Mouse (Mus musculus) heart, postnatal 0 days (tissue): ENCODE data around the gene Srrm3. TPM values are rescaled to one million over a fixed set of nuclear protein-coding genes. Genes with fewer than 3 reads are reported as not detected.

Source experiments
- ATAC-seq: fragments of 200-750 bp; cut with Nextera tagmentation; 2 replicates; pipeline ENCODE4 v1.8.0; 2017; ENCODE audit warnings: low read depth, moderate number of reproducible peaks, moderate library complexity; ENCODE audit not compliant: insufficient read depth
- DNase-seq: peaks from one replicate; pipeline ENCODE4 v3.0.0-alpha.2; 2016; ENCODE audit warnings: low spot score
- H3K27ac ChIP-seq: fragments of 300-500 bp; sonication (generic); 2 replicates; pipeline ENCODE4 v1.5.1; 2014; ENCODE audit warnings: low read depth, mild to moderate bottlenecking
- H3K27me3 ChIP-seq: fragments of 300-500 bp; sonication (generic); 2 replicates; pipeline ENCODE4 v1.6.1; 2014; ENCODE audit warnings: low read length, mixed read lengths; ENCODE audit not compliant: control insufficient read depth, insufficient read depth
- H3K36me3 ChIP-seq: fragments of 300-500 bp; sonication (generic); replicated peaks from 2 replicates; pipeline ENCODE4 v1.6.1; 2014; ENCODE audit warnings: low read length, mixed read lengths; ENCODE audit not compliant: control insufficient read depth, insufficient read depth
- H3K4me1 ChIP-seq: fragments of 300-500 bp; sonication (generic); 2 replicates; pipeline ENCODE4 v1.6.1; 2014; ENCODE audit warnings: antibody characterized with exemption; ENCODE audit not compliant: control insufficient read depth, insufficient read depth
- H3K4me2 ChIP-seq: fragments of 300-500 bp; sonication (generic); 2 replicates; pipeline ENCODE4 v1.6.1; 2014; ENCODE audit warnings: low read depth, mild to moderate bottlenecking, low read length, moderate library complexity
- H3K4me3 ChIP-seq: fragments of 300-500 bp; sonication (generic); 2 replicates; pipeline ENCODE4 v1.5.1; 2014; ENCODE audit warnings: low read depth, low read length
- H3K9ac ChIP-seq: fragments of 300-500 bp; sonication (generic); replicated peaks from 2 replicates; pipeline ENCODE4 v1.6.1; 2014; ENCODE audit warnings: low read depth, low read length, mixed read lengths
- H3K9me3 ChIP-seq: fragments of 300-500 bp; sonication (generic); replicated peaks from 2 replicates; pipeline ENCODE4 v1.6.1; 2016; ENCODE audit warnings: low read length; ENCODE audit not compliant: control insufficient read depth
- CTCF ChIP-seq: IDR thresholded peaks from 2 replicates; pipeline ENCODE4 v1.5.1; 2016; ENCODE audit warnings: antibody characterized with exemption, control low read depth, low read depth
- EP300 ChIP-seq: IDR thresholded peaks from 2 replicates; pipeline ENCODE4 v1.6.1; 2016; ENCODE audit warnings: antibody characterized with exemption, low read depth
- WGBS: fragments of 180-500 bp; shearing (Covaris S2); extraction: QIAGEN DNeasy Blood & Tissue Kit; methylation state at CpG from one replicate; pipeline ENCODE4 v1.1.7; 2014; 5-methylcytosine and 5-hydroxymethylcytosine counted together
- polyA plus RNA-seq: library from polyadenylated mRNA; unstranded; fragments of >200 nt; fragmentation: Nextera tagmentation; extraction: Ambion mirVana; gene quantifications from 2 replicates; pipeline ENCODE4 v1.2.1, GENCODE M21; 2015
- total RNA-seq: library from RNA; depleted of rRNA; stranded (reverse); fragments of >200 nt; gene quantifications from 2 replicates; pipeline ENCODE4 v1.2.3, GENCODE M21; 2014; ENCODE audit warnings: low replicate concordance

Srrm3 gene
- total and polyA plus RNA-seq, 2 experiments from 2014 or later: 0.31 TPM; not detected in 1

DNA sequence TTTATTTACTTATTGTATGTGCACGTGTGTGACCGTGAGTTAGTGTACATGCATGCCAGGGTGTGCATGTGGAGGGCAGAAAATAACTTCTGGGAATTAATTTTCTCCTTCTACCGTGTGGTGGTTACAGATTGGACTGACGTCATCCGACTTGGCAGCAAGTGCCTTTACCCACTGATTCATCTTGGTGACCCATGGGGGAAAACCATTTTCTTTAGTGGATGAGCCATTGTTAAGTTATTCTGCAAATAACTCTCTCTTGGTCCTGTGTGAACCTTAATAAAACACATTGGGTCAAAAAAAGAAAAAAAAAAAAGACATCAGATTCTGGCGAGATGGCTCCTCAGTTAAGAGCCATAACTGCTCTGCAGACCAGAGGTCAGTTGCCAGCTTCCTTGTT lies 35.0 kb downstream of the Srrm3 start:
- H3K9me3 ChIP-seq: no peaks in the 10 kb centered on the region
- no peak overlapping the region for H3K4me2 ChIP-seq
- DNase-seq (no peak), ATAC-seq (no peak)
- TF ChIP-seq CTCF (no peak), EP300 (no peak)
- no peaks in the 10 kb centered on the region for H3K4me1 ChIP-seq
- no peak overlapping the region for H3K9ac ChIP-seq
- H3K27me3 ChIP-seq: 0 out of 2 replicates have a peak, but pooled peaks cover 8% of the 10 kb centered on the region
- no peak overlapping the region for H3K27ac ChIP-seq
- H3K36me3 ChIP-seq: no peaks in the 10 kb centered on the region
- H3K4me3 ChIP-seq: no peak overlapping the region
- 69% methylated on average over 6 of the region's 6 CpGs for WGBS

DNA sequence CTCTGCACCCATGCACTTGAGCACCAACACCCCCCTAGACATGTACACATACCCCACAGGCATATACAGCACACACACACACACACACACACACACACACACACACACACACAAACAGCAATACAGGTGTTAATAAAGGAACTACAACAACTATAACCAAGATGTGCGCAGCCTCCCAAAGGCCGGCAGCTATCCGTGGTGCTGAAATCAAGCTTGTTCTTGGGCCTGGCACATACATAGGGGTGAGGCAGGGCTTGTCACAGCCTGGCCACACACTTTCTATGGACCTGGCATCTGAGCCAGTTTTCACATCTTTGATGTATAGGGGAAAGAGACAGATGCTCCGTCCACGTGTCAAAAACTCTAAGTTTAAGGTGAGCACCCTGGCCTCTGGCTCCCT lies 36.7 kb downstream of the Srrm3 start:
- no peak overlapping the region for H3K9ac ChIP-seq
- H3K27me3 ChIP-seq: 0 out of 2 replicates have a peak, but pooled peaks cover 8% of the 10 kb centered on the region
- no peak overlapping the region for H3K27ac ChIP-seq
- 20% methylated on average over 5 of the region's 5 CpGs for WGBS
- DNase-seq: no peak
- H3K4me1 ChIP-seq: no peaks in the 10 kb centered on the region
- H3K36me3 ChIP-seq: no peaks in the 10 kb centered on the region
- H3K9me3 ChIP-seq: no peaks in the 10 kb centered on the region
- no peak overlapping the region for H3K4me3 ChIP-seq
- TF ChIP-seq EP300 (no peak), CTCF (no peak)
- no peak overlapping the region for H3K4me2 ChIP-seq
- ATAC-seq: no peak

DNA sequence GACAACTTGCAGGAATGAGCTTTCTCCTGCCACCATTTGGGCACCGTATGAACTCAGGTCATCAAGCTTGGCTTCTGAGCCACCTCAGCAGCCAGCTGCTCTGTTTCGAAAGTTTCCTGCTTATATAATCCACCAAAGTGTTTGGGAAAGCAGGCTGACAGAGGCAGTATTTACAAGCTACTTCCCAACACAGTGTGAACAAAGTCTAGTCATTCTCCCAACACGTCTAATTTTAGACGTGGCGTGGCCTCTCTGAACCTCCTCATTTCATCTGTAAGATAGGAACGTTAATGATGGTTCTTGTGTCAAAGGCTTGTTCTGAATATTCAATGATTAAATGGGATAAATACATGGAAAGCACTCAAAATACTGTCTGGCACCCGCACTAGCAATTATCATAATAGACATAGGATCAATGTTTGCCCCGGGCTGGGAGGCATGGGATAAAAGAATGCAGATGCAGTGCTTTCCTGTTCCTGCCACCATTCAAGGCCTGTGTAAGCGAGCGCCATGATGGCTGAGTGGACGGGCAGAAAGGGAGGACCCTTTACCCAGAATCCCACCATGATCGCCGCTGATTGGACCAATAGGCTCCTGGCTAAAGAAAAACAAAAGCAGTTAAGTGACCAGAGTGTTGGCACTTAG lies 39.1 kb downstream of the Srrm3 start:
- no peak for TF ChIP-seq EP300
- TF ChIP-seq CTCF: no peak
- Histone ChIP-seq H3K27ac (no peak overlapping the region), H3K27me3 (peaks cover 16% of the 10 kb centered on the region), H3K9me3 (no peaks in the 10 kb centered on the region), H3K4me2 (no peak overlapping the region), H3K4me1 (no peaks in the 10 kb centered on the region), H3K36me3 (no peaks in the 10 kb centered on the region), H3K4me3 (no peak overlapping the region), H3K9ac (no peak overlapping the region)
- no peak for ATAC-seq
- no peak for DNase-seq
- WGBS: 62% methylated on average over 13 of the region's 13 CpGs

DNA sequence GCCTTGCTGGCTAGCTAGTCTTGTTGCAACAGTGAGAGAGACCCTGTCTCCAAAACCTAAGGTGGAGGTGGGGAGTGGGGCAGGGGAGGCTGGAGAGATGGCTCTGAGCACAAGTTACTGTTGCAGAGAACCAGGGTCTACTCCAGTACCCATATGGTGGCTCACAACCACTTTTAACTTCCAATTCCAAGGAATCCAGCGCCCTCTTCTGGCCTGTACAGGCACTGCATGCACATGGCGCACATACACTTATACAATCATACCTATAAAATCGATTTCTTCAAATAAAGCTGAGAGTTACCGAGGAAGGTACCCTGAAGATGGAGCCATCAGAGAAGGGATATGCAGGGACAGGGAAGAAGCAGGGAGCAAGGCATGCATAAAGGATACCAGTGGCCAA lies 40.8 kb downstream of the Srrm3 start:
- H3K27ac ChIP-seq: no peak overlapping the region
- peaks cover 32% of the 10 kb centered on the region for H3K27me3 ChIP-seq
- WGBS: 62% methylated on average over 4 of the region's 4 CpGs
- H3K4me3 ChIP-seq: no peak overlapping the region
- DNase-seq (no peak), ATAC-seq (no peak)
- no peaks in the 10 kb centered on the region for H3K4me1 ChIP-seq
- no peaks in the 10 kb centered on the region for H3K36me3 ChIP-seq
- no peak overlapping the region for H3K9ac ChIP-seq
- no peaks in the 10 kb centered on the region for H3K9me3 ChIP-seq
- TF ChIP-seq CTCF: no peak
- TF ChIP-seq EP300: no peak
- no peak overlapping the region for H3K4me2 ChIP-seq

DNA sequence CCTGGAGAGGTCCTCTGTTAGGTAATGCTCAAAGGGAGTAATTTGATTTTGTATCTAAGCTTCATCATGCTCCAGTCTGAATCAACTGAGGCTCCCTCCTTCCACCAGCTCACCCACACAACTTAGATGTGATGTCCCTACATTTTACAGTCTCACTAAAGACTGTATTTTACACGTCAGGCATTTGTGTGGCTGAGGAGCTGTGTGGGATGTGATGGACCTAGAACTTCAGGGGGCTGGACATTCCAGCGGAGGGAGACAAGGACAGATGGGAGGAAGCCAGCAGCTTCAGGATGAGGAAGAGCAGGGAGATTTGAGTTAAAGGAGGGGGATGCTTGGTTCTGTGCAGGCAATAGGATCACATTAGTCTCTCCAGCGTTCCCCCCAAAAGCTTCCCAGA lies 41.2 kb downstream of the Srrm3 start:
- 74% methylated on average over 3 of the region's 3 CpGs for WGBS
- TF ChIP-seq CTCF (no peak), EP300 (no peak)
- no peak for ATAC-seq

DNA sequence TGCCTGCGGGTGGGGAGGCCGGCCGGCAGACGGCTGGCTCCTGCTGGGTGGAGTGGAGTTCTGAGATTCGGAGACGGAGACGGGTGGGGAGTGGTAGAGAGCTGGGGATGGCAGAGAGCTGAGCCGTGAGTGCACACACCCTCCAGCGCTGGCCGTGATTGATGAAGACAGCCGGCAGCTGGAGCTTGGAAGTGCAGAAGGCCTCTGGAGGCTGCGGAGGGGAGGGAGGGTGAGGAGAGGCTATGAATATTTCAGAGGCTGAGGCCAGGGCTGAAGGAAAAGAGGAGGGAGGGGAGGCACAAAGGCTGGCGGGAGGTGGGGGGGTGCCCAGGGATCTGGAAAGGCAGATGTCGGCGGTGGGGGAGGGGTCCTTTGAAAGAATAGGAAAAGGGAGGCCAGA lies 44.3 kb downstream of the Srrm3 start:
- no peak overlapping the region for H3K4me3 ChIP-seq
- WGBS: under 1% methylated on average over 15 of the region's 15 CpGs

More for the DNA sequence above, 41.2 kb downstream of the Srrm3 start:
- H3K27ac ChIP-seq: no peak overlapping the region
- H3K4me3 ChIP-seq: no peak overlapping the region
- H3K9me3 ChIP-seq: no peaks in the 10 kb centered on the region
- H3K4me2 ChIP-seq: no peak overlapping the region
- no peak overlapping the region for H3K9ac ChIP-seq
- DNase-seq: no peak
- H3K4me1 ChIP-seq: no peaks in the 10 kb centered on the region
- H3K36me3 ChIP-seq: no peaks in the 10 kb centered on the region
- H3K27me3 ChIP-seq: peaks cover 37% of the 10 kb centered on the region

More for the DNA sequence above, 44.3 kb downstream of the Srrm3 start:
- TF ChIP-seq CTCF (no peak), EP300 (no peak)
- ATAC-seq (no peak), DNase-seq (no peak)
- no peak overlapping the region for H3K9ac ChIP-seq
- H3K4me2 ChIP-seq: no peak overlapping the region
- H3K9me3 ChIP-seq: no peaks in the 10 kb centered on the region
- H3K4me1 ChIP-seq: no peaks in the 10 kb centered on the region
- H3K27me3 ChIP-seq: peaks cover 66% of the 10 kb centered on the region
- no peaks in the 10 kb centered on the region for H3K36me3 ChIP-seq
- H3K27ac ChIP-seq: no peak overlapping the region
